Mouse (Mus musculus) kidney, embryonic 15.5 days (tissue): ENCODE data around the gene Flt3l. TPM values are rescaled to one million over a fixed set of nuclear protein-coding genes. Genes with fewer than 3 reads are reported as not detected.
"Not testable (repeated sequence)": the region's sequence is repeated elsewhere in the genome, so short reads cannot be mapped to it uniquely, and the experiment has no call there.

Experiments used
- ATAC-seq: fragments of 200-750 bp; cut with Nextera tagmentation; replicated peaks from 2 replicates; pipeline ENCODE4 v1.8.0; 2017; ENCODE audit warnings: moderate TSS enrichment; ENCODE audit not compliant: low FRiP score
- H3K27ac ChIP-seq: fragments of 300-500 bp; sonication (generic); 2 replicates; pipeline ENCODE4 v1.5.1; 2015; ENCODE audit warnings: mild to moderate bottlenecking, inconsistent platforms
- H3K27me3 ChIP-seq: fragments of 300-500 bp; sonication (generic); 2 replicates; pipeline ENCODE4 v1.6.1; 2015; ENCODE audit warnings: inconsistent platforms
- H3K36me3 ChIP-seq: fragments of 300-500 bp; sonication (generic); 2 replicates; pipeline ENCODE4 v1.6.1; 2015; ENCODE audit warnings: inconsistent platforms
- H3K4me1 ChIP-seq: fragments of 300-500 bp; sonication (generic); 2 replicates; pipeline ENCODE4 v1.6.1; 2015; ENCODE audit warnings: inconsistent platforms
- H3K4me2 ChIP-seq: fragments of 300-500 bp; sonication (generic); 2 replicates; pipeline ENCODE4 v1.6.1; 2015; ENCODE audit warnings: moderate library complexity, mild to moderate bottlenecking, inconsistent platforms
- H3K4me3 ChIP-seq: fragments of 300-500 bp; sonication (generic); replicated peaks from 2 replicates; pipeline ENCODE4 v1.5.1; 2015; ENCODE audit warnings: mild to moderate bottlenecking, inconsistent platforms
- H3K9ac ChIP-seq: fragments of 300-500 bp; sonication (generic); 2 replicates; pipeline ENCODE4 v1.6.1; 2015; ENCODE audit warnings: mild to moderate bottlenecking, inconsistent platforms
- H3K9me3 ChIP-seq: fragments of 300-500 bp; sonication (generic); replicated peaks from 2 replicates; pipeline ENCODE4 v1.6.1; 2016; ENCODE audit warnings: inconsistent platforms
- WGBS: fragments of 180-500 bp; shearing (Covaris S2); methylation state at CpG from one replicate; pipeline ENCODE4 v1.1.7; 2015; ENCODE audit warnings: mixed read lengths; 5-methylcytosine and 5-hydroxymethylcytosine counted together
- polyA plus RNA-seq: library from polyadenylated mRNA; unstranded; fragments of >200 nt; fragmentation: Nextera tagmentation; extraction: Ambion mirVana; gene quantifications from 2 replicates; pipeline ENCODE4 v1.2.1, GENCODE M21; 2015

Gene Flt3l
- polyA plus RNA-seq, 1 experiment from 2014 or later, result 1.9 TPM

DNA sequence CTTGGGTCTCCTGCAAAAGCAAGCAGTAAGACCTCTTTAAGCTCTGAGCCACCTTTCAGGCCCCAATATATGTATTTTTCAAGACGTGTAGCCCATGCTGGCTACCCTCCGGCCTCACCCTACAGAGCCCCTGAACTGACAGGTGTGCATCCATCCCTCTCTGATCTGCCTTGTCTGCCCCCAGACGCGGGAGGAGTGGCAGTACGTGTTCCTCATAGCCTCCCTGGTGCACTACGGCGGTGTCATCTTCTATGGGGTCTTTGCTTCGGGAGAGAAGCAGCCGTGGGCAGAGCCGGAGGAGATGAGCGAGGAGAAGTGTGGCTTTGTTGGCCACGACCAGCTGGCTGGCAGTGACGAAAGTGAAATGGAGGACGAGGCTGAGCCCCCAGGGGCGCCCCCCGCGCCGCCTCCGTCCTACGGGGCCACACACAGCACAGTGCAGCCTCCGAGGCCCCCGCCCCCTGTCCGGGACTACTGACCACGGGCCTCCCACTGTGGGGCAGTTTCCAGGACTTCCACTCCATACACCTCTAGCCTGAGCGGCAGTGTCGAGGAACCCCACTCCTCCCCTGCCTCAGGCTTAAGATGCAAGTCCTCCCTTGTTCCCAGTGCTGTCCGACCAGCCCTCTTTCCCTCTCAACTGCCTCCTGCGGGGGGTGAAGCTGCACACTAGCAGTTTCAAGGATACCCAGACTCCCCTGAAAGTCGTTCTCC, 38.5 kb upstream of the Flt3l start:
- ATAC-seq, result no peak; the same call in 1 of the 2 replicates
- Histone ChIP-seq H3K36me3 (no peaks in the 10 kb centered on the region), H3K9ac (no peak overlapping the region), H3K4me2 (peak overlapping the region; percentile 50), H3K9me3 (peaks cover 7% of the 10 kb centered on the region; the same call in 1 of the 2 replicates), H3K4me1 (peaks cover 23% of the 10 kb centered on the region), H3K27me3 (peaks cover 94% of the 10 kb centered on the region), H3K27ac (no peak overlapping the region), H3K4me3 (peak overlapping the region; percentile 22)
- 3% methylated on average over 29 of the region's 29 CpGs for WGBS

DNA sequence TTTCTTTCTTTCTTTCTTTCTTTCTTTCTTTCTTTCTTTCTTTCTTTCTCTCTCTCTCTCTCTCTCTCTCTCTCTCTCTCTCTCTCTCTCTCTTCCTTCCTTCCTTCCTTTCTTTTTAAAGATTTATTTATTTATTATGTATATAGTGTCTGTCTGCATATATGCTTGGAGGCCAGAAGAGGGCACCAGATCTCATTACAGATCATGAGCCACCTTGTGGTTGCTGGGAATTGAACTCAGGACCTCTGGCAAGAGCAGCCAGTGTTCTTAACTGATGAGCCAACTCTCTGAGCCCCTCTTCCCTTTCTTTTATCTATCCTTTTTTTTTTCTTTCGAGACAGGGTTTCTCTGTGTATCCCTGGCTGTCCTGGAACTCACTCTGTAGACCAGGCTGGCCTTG, 37.5 kb upstream of the Flt3l start:
- H3K27ac ChIP-seq, H3K4me2 ChIP-seq, ATAC-seq, H3K9ac ChIP-seq, H3K36me3 ChIP-seq, H3K4me3 ChIP-seq: not testable (repeated sequence)
- peaks cover 17% of the 10 kb centered on the region for H3K9me3 ChIP-seq
- WGBS, result 59% methylated on average over 1 of the region's 1 CpGs
- H3K27me3 ChIP-seq, result peaks cover 94% of the 10 kb centered on the region
- H3K4me1 ChIP-seq, result peaks cover 25% of the 10 kb centered on the region

DNA sequence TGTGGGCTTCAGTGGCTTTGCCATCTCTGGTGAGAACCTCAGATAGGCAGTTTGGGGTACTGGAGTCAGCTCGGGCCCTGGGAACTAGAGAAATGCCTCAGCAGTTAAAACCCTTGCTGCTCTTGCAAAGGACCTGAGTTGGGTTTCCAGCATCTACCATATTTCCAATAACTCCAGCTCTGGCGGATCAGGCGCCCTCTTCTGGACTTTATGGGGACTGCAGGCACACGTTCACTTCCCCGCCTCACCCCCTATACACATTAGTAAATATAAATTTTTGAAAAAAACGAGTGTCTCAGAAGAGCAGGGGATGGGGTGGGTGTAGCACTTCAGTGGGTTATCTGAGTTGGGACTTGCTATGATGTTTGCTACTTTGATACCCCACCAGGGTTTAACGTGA, 36.7 kb upstream of the Flt3l start:
- WGBS, result 62% methylated on average over 7 of the region's 7 CpGs
- Histone ChIP-seq H3K9ac (no peak overlapping the region), H3K4me1 (peaks cover 31% of the 10 kb centered on the region), H3K27ac (no peak overlapping the region), H3K27me3 (peaks cover 94% of the 10 kb centered on the region), H3K9me3 (peaks cover 17% of the 10 kb centered on the region), H3K4me2 (no peak overlapping the region), H3K4me3 (no peak overlapping the region), H3K36me3 (no peaks in the 10 kb centered on the region)
- no peak for ATAC-seq

DNA sequence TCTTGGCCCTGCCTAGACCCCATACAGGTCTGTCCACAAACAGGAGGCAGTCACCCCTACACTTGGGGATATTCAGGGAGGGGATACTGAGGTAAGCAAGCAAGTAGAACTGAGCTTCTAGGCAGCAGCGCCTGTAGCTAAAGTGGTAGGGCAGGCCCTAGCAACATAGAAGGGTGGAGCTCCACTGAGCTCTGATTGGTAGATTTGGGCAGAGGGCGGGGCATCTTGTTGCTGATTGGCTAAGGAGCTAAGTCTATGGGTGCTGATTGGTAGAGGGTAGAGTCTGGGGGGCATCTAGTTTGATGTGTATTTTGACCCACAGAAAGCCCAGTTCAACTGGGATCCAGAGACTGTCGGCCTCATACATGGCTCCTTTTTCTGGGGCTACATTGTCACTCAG, 33.3 kb upstream of the Flt3l start:
- WGBS, result 93% methylated on average over 3 of the region's 3 CpGs
- Histone ChIP-seq H3K9ac (no peak overlapping the region), H3K27ac (no peak overlapping the region), H3K27me3 (peaks cover 94% of the 10 kb centered on the region), H3K4me3 (no peak overlapping the region), H3K36me3 (no peaks in the 10 kb centered on the region), H3K9me3 (peaks cover 17% of the 10 kb centered on the region), H3K4me1 (peaks cover 12% of the 10 kb centered on the region; the same call in 1 of the 2 replicates), H3K4me2 (no peak overlapping the region)
- ATAC-seq, result no peak

DNA sequence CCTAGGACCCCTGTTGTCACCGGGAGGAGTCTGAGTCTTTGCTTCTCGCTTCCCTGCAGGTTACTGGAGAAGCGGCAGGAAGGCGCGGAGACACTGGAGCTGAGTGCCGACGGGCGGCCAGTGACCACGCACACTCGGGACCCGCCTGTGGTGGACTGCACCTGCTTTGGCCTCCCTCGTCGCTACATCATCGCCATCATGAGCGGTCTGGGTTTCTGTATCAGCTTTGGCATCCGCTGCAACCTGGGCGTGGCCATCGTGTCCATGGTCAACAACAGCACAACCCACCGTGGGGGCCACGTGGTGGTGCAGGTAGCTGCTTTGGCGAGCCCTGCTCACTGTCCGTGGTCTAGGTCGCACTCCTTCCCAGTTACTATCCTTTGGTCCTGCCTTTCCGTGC, 32.4 kb upstream of the Flt3l start:
- Histone ChIP-seq H3K27me3 (peaks cover 95% of the 10 kb centered on the region), H3K36me3 (no peaks in the 10 kb centered on the region), H3K9me3 (peaks cover 17% of the 10 kb centered on the region), H3K4me3 (no peak overlapping the region; the same call in 1 of the 2 replicates), H3K4me1 (peaks cover 17% of the 10 kb centered on the region), H3K9ac (no peak overlapping the region), H3K4me2 (no peak overlapping the region), H3K27ac (no peak overlapping the region)
- no peak; the same call in 1 of the 2 replicates for ATAC-seq
- 3% methylated on average over 24 of the region's 24 CpGs for whole genome bisulfite sequencing

DNA sequence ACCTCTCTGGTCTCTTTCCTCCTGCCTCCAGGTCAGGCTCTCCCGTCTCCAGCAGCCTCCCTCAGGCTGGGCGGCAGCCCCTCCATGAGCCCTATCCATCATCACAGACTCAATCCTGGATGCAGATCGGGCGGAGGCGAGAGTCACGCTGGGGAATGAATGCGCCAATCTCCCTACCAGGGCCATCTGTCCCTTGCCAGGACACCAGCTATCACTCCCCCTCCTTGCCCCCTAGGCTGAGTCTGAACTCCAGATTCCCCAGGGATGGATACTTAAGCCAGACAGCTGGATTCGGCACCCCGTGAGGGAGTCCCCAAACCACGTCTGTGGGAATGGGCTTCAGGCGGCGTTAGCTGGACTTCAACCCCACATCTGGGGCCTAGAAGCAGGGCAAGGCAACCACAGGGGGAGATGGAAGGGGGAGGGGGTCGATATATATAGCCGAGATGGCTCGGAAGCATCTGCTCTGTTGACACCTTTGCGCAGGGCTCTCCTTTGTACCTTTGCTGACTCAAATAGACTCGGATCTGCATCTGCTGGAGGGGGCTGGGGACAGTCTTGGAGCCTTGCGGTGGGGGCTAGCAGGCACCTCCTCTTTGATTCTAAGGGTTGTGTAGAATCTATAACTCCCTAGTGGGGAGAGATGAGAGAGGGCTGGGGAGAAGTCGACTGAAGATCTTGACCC, 31.7 kb upstream of the Flt3l start:
- ATAC-seq, result no peak
- H3K4me3 ChIP-seq, result no peak overlapping the region
- no peak overlapping the region for H3K27ac ChIP-seq
- H3K9ac ChIP-seq, result no peak overlapping the region
- H3K36me3 ChIP-seq, result no peaks in the 10 kb centered on the region
- H3K27me3 ChIP-seq, result peaks cover 98% of the 10 kb centered on the region
- peaks cover 17% of the 10 kb centered on the region for H3K9me3 ChIP-seq
- peaks cover 19% of the 10 kb centered on the region for H3K4me1 ChIP-seq
- H3K4me2 ChIP-seq, result no peak overlapping the region
- 5% methylated on average over 19 of the region's 19 CpGs for WGBS

DNA sequence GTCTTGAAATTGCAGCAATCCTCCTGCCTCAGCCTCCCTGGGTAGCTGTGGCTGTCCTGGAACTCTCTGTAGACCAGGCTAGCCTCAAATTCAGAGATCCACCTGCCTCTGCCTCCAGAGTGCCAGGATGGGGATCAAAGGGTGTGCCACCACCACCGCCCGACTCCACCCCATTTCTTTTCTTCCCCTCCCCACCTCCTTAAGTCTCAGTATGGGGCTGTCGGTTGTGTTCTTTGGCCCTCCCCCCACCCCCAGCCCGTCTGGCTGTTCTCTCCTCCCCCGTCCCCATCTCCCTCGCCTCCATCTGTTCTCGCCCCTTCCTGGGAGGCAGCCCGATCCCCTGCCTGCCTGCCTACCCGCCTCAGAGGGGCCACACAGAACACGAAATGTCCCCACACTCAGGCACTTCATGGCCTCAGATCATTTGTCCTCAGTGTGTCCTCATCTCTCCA, 30.7 kb upstream of the Flt3l start:
- 22% methylated on average over 10 of the region's 10 CpGs for WGBS

DNA sequence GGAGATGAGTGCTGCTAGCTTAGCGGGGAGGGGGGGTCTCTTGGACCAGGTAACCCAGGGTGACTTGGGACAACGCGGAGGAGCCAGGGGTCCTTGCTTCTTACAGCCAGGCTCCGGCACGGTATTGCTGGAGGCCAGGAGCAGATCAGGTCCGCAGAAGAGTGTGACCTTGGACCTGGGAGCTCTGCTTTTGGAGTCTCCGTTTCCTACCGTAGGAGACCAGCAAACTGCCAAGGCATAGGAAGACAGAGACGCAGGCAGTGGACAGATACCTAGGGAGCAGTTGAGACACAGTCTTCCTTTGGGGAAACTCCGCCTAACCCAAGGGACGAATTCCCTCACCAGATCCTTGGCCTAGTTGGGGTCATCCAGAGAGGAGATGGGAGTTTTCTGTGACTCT, 29.5 kb upstream of the Flt3l start:
- Histone ChIP-seq H3K4me1 (peaks cover 30% of the 10 kb centered on the region), H3K9me3 (peaks cover 17% of the 10 kb centered on the region), H3K4me2 (no peak overlapping the region), H3K9ac (no peak overlapping the region), H3K36me3 (peaks cover 3% of the 10 kb centered on the region; the same call in 1 of the 2 replicates), H3K27ac (no peak overlapping the region), H3K4me3 (no peak overlapping the region), H3K27me3 (peaks cover 85% of the 10 kb centered on the region)
- WGBS, result 51% methylated on average over 11 of the region's 11 CpGs
- no peak for ATAC-seq

More for the DNA sequence above, 30.7 kb upstream of the Flt3l start:
- Histone ChIP-seq H3K27me3 (peaks cover 97% of the 10 kb centered on the region), H3K4me1 (peaks cover 25% of the 10 kb centered on the region), H3K4me2 (no peak overlapping the region), H3K36me3 (no peaks in the 10 kb centered on the region), H3K27ac (no peak overlapping the region), H3K4me3 (no peak overlapping the region), H3K9me3 (peaks cover 17% of the 10 kb centered on the region), H3K9ac (no peak overlapping the region)
- no peak for ATAC-seq

DNA sequence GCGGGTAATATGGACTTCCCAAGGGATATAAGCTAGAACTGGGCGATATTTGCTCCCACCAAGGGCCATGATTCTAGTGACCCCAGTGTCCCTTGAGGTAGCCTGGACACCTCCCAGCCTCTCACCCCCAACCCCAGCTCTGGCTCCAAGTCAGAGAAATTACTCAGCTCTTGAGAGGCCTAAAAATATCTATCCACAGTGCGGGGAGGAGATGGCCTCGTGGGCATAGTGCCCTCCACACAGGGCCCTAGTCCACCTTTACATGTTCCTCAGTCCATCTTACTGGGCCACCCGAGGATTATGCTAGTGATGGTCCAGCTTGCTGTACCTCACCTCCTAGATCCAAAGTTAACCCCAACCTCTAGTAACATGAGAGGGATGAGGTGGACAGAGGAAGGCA, 28.6 kb upstream of the Flt3l start:
- Histone ChIP-seq H3K9ac (no peak overlapping the region), H3K4me2 (no peak overlapping the region), H3K4me1 (peaks cover 30% of the 10 kb centered on the region), H3K36me3 (peaks cover 12% of the 10 kb centered on the region), H3K9me3 (peaks cover 11% of the 10 kb centered on the region), H3K4me3 (no peak overlapping the region), H3K27ac (no peak overlapping the region), H3K27me3 (peaks cover 76% of the 10 kb centered on the region)
- ATAC-seq, result no peak
- WGBS, result 63% methylated on average over 5 of the region's 5 CpGs

DNA sequence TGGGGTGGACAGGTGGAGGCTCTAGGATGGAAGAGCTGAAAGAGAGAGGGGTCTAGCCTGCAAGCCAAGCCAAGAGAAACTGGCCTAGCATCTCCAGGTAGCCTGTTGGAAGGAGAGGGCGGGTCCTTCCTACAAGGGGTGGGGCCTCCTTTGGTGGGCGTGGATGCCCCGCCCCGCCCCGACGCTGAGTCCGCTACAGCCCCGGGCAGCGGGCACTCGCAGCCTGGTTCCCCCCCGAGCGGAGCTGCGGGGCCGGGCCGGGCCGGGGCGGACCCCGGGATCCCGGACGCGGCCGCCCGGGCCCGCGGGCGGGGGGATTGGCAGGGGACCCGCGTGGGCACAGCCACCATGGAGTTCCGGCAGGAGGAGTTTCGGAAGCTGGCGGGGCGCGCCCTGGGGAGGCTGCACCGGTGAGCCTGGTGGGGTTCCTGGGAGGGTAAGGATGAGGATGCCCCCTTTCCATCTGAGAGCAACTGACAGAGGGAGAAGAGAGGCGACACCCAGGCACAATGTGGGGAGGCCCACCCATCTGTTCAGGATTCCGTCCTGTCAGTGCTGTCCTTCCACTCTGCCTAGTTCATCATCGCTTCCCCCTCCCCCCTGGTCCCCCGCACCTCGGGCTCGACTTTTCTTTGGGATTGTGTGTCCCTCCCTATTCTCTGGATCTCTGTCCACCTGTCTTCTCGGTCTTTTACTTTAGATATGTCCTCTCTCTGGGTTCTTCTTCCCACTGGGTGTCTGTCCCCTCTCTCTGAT, 27.7 kb upstream of the Flt3l start, which contains the start of gene Slc17a7:
Gene Slc17a7, plus strand, starts transcription at position 215 of the 756 bp plus-strand sequence.
- Histone ChIP-seq H3K4me2 (peak within 1 kb of the TSS; percentile 91), H3K27ac (no peak within 1 kb of the TSS), H3K4me1 (peaks cover 30% of the 10 kb centered on the region), H3K9me3 (peaks cover 2% of the 10 kb centered on the region; the same call in 1 of the 2 replicates), H3K9ac (peak within 1 kb of the TSS; percentile 51), H3K36me3 (peaks cover 21% of the 10 kb centered on the region), H3K27me3 (peaks cover 67% of the 10 kb centered on the region), H3K4me3 (peak within 1 kb of the TSS; percentile 54)
- WGBS, result under 1% methylated on average over 40 of the region's 41 CpGs
- peak; percentile 14; the same call in 1 of the 2 replicates for ATAC-seq

DNA sequence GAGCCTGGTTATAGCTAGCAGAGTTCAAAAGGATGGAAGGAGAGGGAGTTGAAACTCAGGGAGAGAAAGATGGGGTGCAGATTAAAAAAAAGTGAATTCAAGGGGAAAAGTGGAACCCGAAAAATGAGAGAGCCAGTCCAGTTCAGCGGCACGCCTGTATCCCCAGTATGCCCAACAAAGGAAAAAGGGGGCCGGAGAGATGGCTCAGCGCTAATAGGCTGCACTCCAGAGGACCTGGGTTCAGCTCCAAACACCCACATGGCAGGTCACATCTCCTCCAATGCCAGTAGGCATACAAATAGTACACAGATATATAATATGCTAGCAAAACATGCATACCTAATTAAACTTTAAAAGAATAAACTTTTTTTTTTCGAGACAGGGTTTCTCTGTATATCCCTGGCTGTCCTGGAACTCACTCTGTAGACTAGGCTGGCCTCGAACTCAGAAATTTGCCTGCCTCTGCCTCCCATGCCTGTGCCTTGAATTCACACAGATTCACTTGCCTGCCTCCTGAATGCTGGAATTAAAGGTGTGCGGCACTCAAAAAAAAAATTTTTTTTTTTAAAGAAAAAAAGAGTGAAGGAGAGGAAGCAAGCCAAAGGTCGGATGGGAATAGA, 26.9 kb upstream of the Flt3l start:
- Histone ChIP-seq H3K4me1 (peaks cover 22% of the 10 kb centered on the region), H3K4me3 (peak overlapping the region; percentile 54; the same call in 1 of the 2 replicates), H3K36me3 (peaks cover 29% of the 10 kb centered on the region), H3K27ac (no peak overlapping the region), H3K27me3 (peaks cover 59% of the 10 kb centered on the region), H3K4me2 (peak overlapping the region; percentile 91; the same call in 1 of the 2 replicates), H3K9me3 (no peaks in the 10 kb centered on the region), H3K9ac (no peak overlapping the region)
- WGBS, result 73% methylated on average over 9 of the region's 9 CpGs
- no peak for ATAC-seq
